ENCODE assay signal across 8 mouse cellular contexts in genomic region chr16:90141556-90141955, GRCm38 (mm10). TPM values are rescaled to one million over a fixed set of nuclear protein-coding genes. Genes with fewer than 3 reads are reported as not detected.
DNase-seq lines count a peak whose midpoint lies in the region; ATAC-seq lines count a peak whose summit lies in the region.

No protein-coding gene starts in this region.

- 50% methylated on average over 9 of the region's 9 CpGs for WGBS in heart, embryonic 14.5 days
- WGBS in embryonic facial prominence, embryonic 11.5 days, result 23% methylated on average over 9 of the region's 9 CpGs
- 27% methylated on average over 9 of the region's 9 CpGs for WGBS in hindbrain, embryonic 14.5 days
- WGBS in midbrain, embryonic 11.5 days, result 21% methylated on average over 9 of the region's 9 CpGs

- H3K9me3 ChIP-seq in heart, embryonic 14.5 days (ENCODE audit: control insufficient read depth, low read length), result no peaks in the 10 kb centered on the region
- H3K9me3 ChIP-seq in embryonic facial prominence, embryonic 11.5 days (replicated peaks; ENCODE audit: control insufficient read depth, low read length), result no peaks in the 10 kb centered on the region
- H3K9me3 ChIP-seq in hindbrain, embryonic 14.5 days (ENCODE audit: control insufficient read depth, low read length), result 0 out of 2 replicates have a peak, but pooled peaks cover 3% of the 10 kb centered on the region
- no peaks in the 10 kb centered on the region for H3K9me3 ChIP-seq in midbrain, embryonic 11.5 days (ENCODE audit: control insufficient read depth, low read length)

- peak overlapping the region in 1 of 2 experiments; percentile 60; a peak in 1 of 4 replicates for H3K4me3 ChIP-seq in heart, embryonic 14.5 days (ENCODE audit: control insufficient read depth in 1 of 2, insufficient read depth in 1 of 2, low read depth in 1 of 2, low read length in 2 of 2)
- H3K4me3 ChIP-seq in embryonic facial prominence, embryonic 11.5 days (ENCODE audit: low read depth, low read length), result peak overlapping the region; percentile 73
- peak overlapping the region; percentile 72 for H3K4me3 ChIP-seq in hindbrain, embryonic 14.5 days (replicated peaks; ENCODE audit: low read length)
- H3K4me3 ChIP-seq in midbrain, embryonic 11.5 days (ENCODE audit: low read depth, low read length), result peak overlapping the region; percentile 64

- H3K9ac ChIP-seq in heart, embryonic 14.5 days (ENCODE audit: low read length), result no peak overlapping the region
- H3K9ac ChIP-seq in embryonic facial prominence, embryonic 11.5 days (replicated peaks; ENCODE audit: low read length), result peak overlapping the region; percentile 43
- H3K9ac ChIP-seq in hindbrain, embryonic 14.5 days, result peak overlapping the region; percentile 83
- peak overlapping the region; percentile 31; the same call in 1 of the 2 replicates for H3K9ac ChIP-seq in midbrain, embryonic 11.5 days (ENCODE audit: low read length)

- H3K27ac ChIP-seq in heart, embryonic 14.5 days (replicated peaks in 1 of 2; ENCODE audit: control insufficient read depth in 1 of 2, insufficient read depth in 1 of 2, low read depth in 2 of 2, low read length in 2 of 2), result no peak overlapping the region
- no peak overlapping the region for H3K27ac ChIP-seq in embryonic facial prominence, embryonic 11.5 days (replicated peaks; ENCODE audit: low read depth, low read length)
- H3K27ac ChIP-seq in hindbrain, embryonic 14.5 days, result no peak overlapping the region
- H3K27ac ChIP-seq in midbrain, embryonic 11.5 days (ENCODE audit: low read depth, low read length), result no peak overlapping the region

- H3K4me1 ChIP-seq in heart, embryonic 14.5 days (ENCODE audit: control insufficient read depth in 2 of 2, insufficient read depth in 2 of 2, low read length in 2 of 2), result peaks cover 10 to 15% of the 10 kb centered on the region in 2 experiments; a peak in 3 of 4 replicates
- H3K4me1 ChIP-seq in embryonic facial prominence, embryonic 11.5 days (ENCODE audit: control insufficient read depth, insufficient read depth, low read length), result peaks cover 9% of the 10 kb centered on the region
- peaks cover 27% of the 10 kb centered on the region for H3K4me1 ChIP-seq in hindbrain, embryonic 14.5 days (replicated peaks; ENCODE audit: control insufficient read depth, insufficient read depth, low read length)
- peaks cover 15% of the 10 kb centered on the region for H3K4me1 ChIP-seq in midbrain, embryonic 11.5 days (ENCODE audit: control insufficient read depth, insufficient read depth, low read length)

- H3K36me3 ChIP-seq in heart, embryonic 14.5 days (ENCODE audit: control insufficient read depth, insufficient read depth, low read length), result 0 out of 2 replicates have a peak, but pooled peaks cover 2% of the 10 kb centered on the region
- no peaks in the 10 kb centered on the region for H3K36me3 ChIP-seq in embryonic facial prominence, embryonic 11.5 days (replicated peaks; ENCODE audit: control insufficient read depth, insufficient read depth, low read depth, low read length)
- H3K36me3 ChIP-seq in hindbrain, embryonic 14.5 days (replicated peaks; ENCODE audit: control insufficient read depth, insufficient read depth), result no peaks in the 10 kb centered on the region
- peaks cover 2% of the 10 kb centered on the region; the same call in 1 of the 2 replicates for H3K36me3 ChIP-seq in midbrain, embryonic 11.5 days (ENCODE audit: control insufficient read depth, insufficient read depth, low read length)

- intact Hi-C loops in heart, postnatal 14 days (cut with DNase I), result loop anchor here (5.0 kb wide), 1 partner anchor 69 kb away; no protein-coding TSS in a partner anchor
- intact Hi-C loops in left cerebral cortex, postnatal 14 days (cut with DNase I), result no loop called here

- H3K27me3 ChIP-seq in heart, embryonic 14.5 days (ENCODE audit: control insufficient read depth, insufficient read depth, low read length), result no peaks in the 10 kb centered on the region
- H3K27me3 ChIP-seq in embryonic facial prominence, embryonic 11.5 days (ENCODE audit: control insufficient read depth, insufficient read depth, low read length), result no peaks in the 10 kb centered on the region
- no peaks in the 10 kb centered on the region for H3K27me3 ChIP-seq in hindbrain, embryonic 14.5 days (ENCODE audit: control insufficient read depth, insufficient read depth, low read length)
- peaks cover 37% of the 10 kb centered on the region for H3K27me3 ChIP-seq in midbrain, embryonic 11.5 days (ENCODE audit: control insufficient read depth, insufficient read depth, low read length)

- DNase-seq in heart, postnatal 14 days, result no peak
- DNase-seq in embryonic facial prominence, embryonic 11.5 days (ENCODE audit: low spot score), result peak; percentile 53
- no peak for DNase-seq in hindbrain, embryonic 14.5 days (ENCODE audit: low spot score)
- peak; percentile 92 for DNase-seq in midbrain, embryonic 11.5 days (ENCODE audit: low spot score, missing footprints)
- DNase-seq in left cerebral cortex, postnatal 14 days (ENCODE audit: low spot score in 2 of 2), result no peak

- ATAC-seq in heart, embryonic 14.5 days (ENCODE audit: insufficient number of reproducible peaks, insufficient read depth, low FRiP score, low read depth), result no peak
- no peak for ATAC-seq in embryonic facial prominence, embryonic 11.5 days (replicated peaks; ENCODE audit: insufficient number of reproducible peaks, low FRiP score, low TSS enrichment, low read depth)
- ATAC-seq in hindbrain, embryonic 14.5 days (ENCODE audit: low FRiP score), result no peak
- no peak for ATAC-seq in midbrain, embryonic 11.5 days (ENCODE audit: low FRiP score)
- ATAC-seq in monocyte, adult 5-6 weeks (replicated peaks; ENCODE audit: insufficient number of reproducible peaks, low FRiP score, low TSS enrichment, poor library complexity, severe bottlenecking), result no peak
- no peak for ATAC-seq in megakaryocyte progenitor cell, adult 5-6 weeks (replicated peaks; ENCODE audit: poor library complexity)

- peak overlapping the region; percentile 99; the same call in 1 of the 2 replicates for H3K4me2 ChIP-seq in heart, embryonic 14.5 days (ENCODE audit: low read length)
- H3K4me2 ChIP-seq in embryonic facial prominence, embryonic 11.5 days (ENCODE audit: low read depth, low read length), result peak overlapping the region; percentile 72
- peak overlapping the region; percentile 81 for H3K4me2 ChIP-seq in hindbrain, embryonic 14.5 days (replicated peaks)
- peak overlapping the region; percentile 96 for H3K4me2 ChIP-seq in midbrain, embryonic 11.5 days

RNA-seq across cellular contexts. Expression of gene Tiam1, which starts 2.0 kb away (rescaled TPM):
- polyA plus RNA-seq in heart, embryonic 14.5 days (2014; fragmentation: Nextera tagmentation; extraction: Ambion mirVana), result 12.0 and 12.6 TPM in 2 replicates
- total RNA-seq in heart, postnatal 14 days (2021), result 1 to 10 TPM; 6.1 to 7.6 TPM
- 31.2 and 33.8 TPM in 2 replicates for polyA plus RNA-seq in embryonic facial prominence, embryonic 11.5 days (2014; fragmentation: Nextera tagmentation; extraction: Ambion mirVana)
- 23.8 and 27.2 TPM in 2 replicates for polyA plus RNA-seq in hindbrain, embryonic 14.5 days (2014; fragmentation: Nextera tagmentation; extraction: Ambion mirVana)
- 14.2 and 16.9 TPM in 2 replicates for polyA plus RNA-seq in midbrain, embryonic 11.5 days (2014; fragmentation: Nextera tagmentation; extraction: Ambion mirVana)
- 24.6 to 28.6 TPM (median 27.7 TPM) in 3 replicates for total RNA-seq in monocyte, adult 5-6 weeks (2017)
- total RNA-seq in megakaryocyte progenitor cell, adult 5-6 weeks (2015), result 60.8 and 67.9 TPM in 2 replicates
- total RNA-seq in megakaryocyte progenitor cell, adult 5-6 weeks (2017), result 52.8 and 58.4 TPM in 2 replicates
- 100 to 1,000 TPM in 1 of 2 experiments, 10 to 100 TPM in 1; 88.5 to 101 TPM for total RNA-seq in left cerebral cortex, postnatal 14 days (2021)

Comparison
In these comparisons a context has a peak if more than half of its experiments do, and no peak if none do; other contexts are left out.
1. DNase-seq: peak in embryonic facial prominence, embryonic 11.5 days (single experiment) and midbrain, embryonic 11.5 days (single experiment); none in heart, postnatal 14 days (0 of 2), hindbrain, embryonic 14.5 days (single experiment) and left cerebral cortex, postnatal 14 days (0 of 2).
2. Peak in every context shown above with its lines, with median percentiles within 50 percentile points of each other: H3K4me2 ChIP-seq.